Comparison of ENCODE assay signal across 16 mouse cellular contexts in genomic region chrX:160206404-160206803, GRCm38 (mm10).
"Had no signal": no experiment of that assay in that cellular context is flagged by ENCODE, and none has a peak within 500 bp of the region (broad histone marks: within the 10 kb centered on the region; RNA-seq: fewer than 3 reads in every experiment).

No protein-coding gene starts in this region.

- H3K4me3 ChIP-seq: neural tube, embryonic 13.5 days; neural tube, embryonic 15.5 days; stomach, embryonic 15.5 days had no signal

- DNase-seq: retina, postnatal 1 day; right cerebral cortex, adult 18-20 months; right cerebral cortex, postnatal 14 days; right cerebral cortex, postnatal 25 days; right cerebral cortex, postnatal 4 days; spleen, adult 18-20 months; thymus, adult 18-20 months; thymus, adult 2 months; thymus, postnatal 14 days; thymus, postnatal 25 days; thymus, postnatal 36 days; thymus, postnatal 4 days had no signal

- H3K4me2 ChIP-seq: neural tube, embryonic 13.5 days; neural tube, embryonic 15.5 days; stomach, embryonic 15.5 days had no signal

- H3K9me3 ChIP-seq: neural tube, embryonic 13.5 days; neural tube, embryonic 15.5 days; stomach, embryonic 15.5 days had no signal

- H3K27ac ChIP-seq: neural tube, embryonic 13.5 days; neural tube, embryonic 15.5 days; stomach, embryonic 15.5 days; stomach, postnatal 0 days had no signal

- H3K27me3 ChIP-seq: neural tube, embryonic 15.5 days had no signal

- H3K4me1 ChIP-seq: neural tube, embryonic 13.5 days; neural tube, embryonic 15.5 days; stomach, embryonic 15.5 days had no signal

- H3K36me3 ChIP-seq: neural tube, embryonic 13.5 days; neural tube, embryonic 15.5 days; stomach, embryonic 15.5 days had no signal

- H3K9ac ChIP-seq: neural tube, embryonic 13.5 days; neural tube, embryonic 15.5 days; stomach, embryonic 15.5 days had no signal
